Comparison of ENCODE assay signal across 15 mouse cellular contexts in genomic region chr5:125612460-125612859, GRCm38 (mm10).
"Had no signal": no experiment of that assay in that cellular context is flagged by ENCODE, and none has a peak within 500 bp of the region (broad histone marks: within the 10 kb centered on the region; RNA-seq: fewer than 3 reads in every experiment).

No protein-coding gene starts in this region.

- DNase-seq: kidney, adult 18-20 months; kidney, postnatal 14 days; layer of hippocampus, postnatal 36 days; lung, adult 2 months; lung, postnatal 36 days; midbrain, embryonic 14.5 days; right cerebral cortex, postnatal 14 days; thymus, adult 2 months; thymus, postnatal 25 days had no signal

- H3K27ac ChIP-seq: kidney, embryonic 15.5 days; limb, embryonic 13.5 days; liver, embryonic 14.5 days; neural tube, embryonic 12.5 days; stomach, embryonic 15.5 days had no signal

- H3K4me2 ChIP-seq: kidney, embryonic 15.5 days; limb, embryonic 13.5 days; neural tube, embryonic 12.5 days; stomach, embryonic 15.5 days had no signal

- H3K27me3 ChIP-seq: kidney, embryonic 15.5 days; limb, embryonic 13.5 days; neural tube, embryonic 12.5 days; stomach, embryonic 15.5 days had no signal

- H3K4me1 ChIP-seq: kidney, embryonic 15.5 days; limb, embryonic 13.5 days; neural tube, embryonic 12.5 days; stomach, embryonic 15.5 days had no signal

- ATAC-seq: lung, postnatal 0 days had no signal

- H3K9ac ChIP-seq: kidney, embryonic 15.5 days; limb, embryonic 13.5 days; liver, embryonic 14.5 days; neural tube, embryonic 12.5 days; stomach, embryonic 15.5 days had no signal

- H3K9me3 ChIP-seq: stomach, embryonic 15.5 days had no signal

- H3K36me3 ChIP-seq: kidney, embryonic 15.5 days; limb, embryonic 13.5 days; neural tube, embryonic 12.5 days; stomach, embryonic 15.5 days had no signal

- H3K4me3 ChIP-seq: kidney, embryonic 15.5 days; limb, embryonic 13.5 days; neural tube, embryonic 12.5 days; stomach, embryonic 15.5 days had no signal
